ENCODE assay signal across 14 mouse cellular contexts in genomic region chr3:153801541-153801940, GRCm38 (mm10). TPM values are rescaled to one million over a fixed set of nuclear protein-coding genes. Genes with fewer than 3 reads are reported as not detected.
"Had no signal": no experiment of that assay in that cellular context is flagged by ENCODE, and none has a peak within 500 bp of the region (broad histone marks: within the 10 kb centered on the region; RNA-seq: fewer than 3 reads in every experiment).

No protein-coding gene starts in this region.

- H3K9me3 ChIP-seq: limb, embryonic 10.5 days; midbrain, embryonic 13.5 days; stomach, embryonic 15.5 days had no signal

- H3K4me1 ChIP-seq: stomach, embryonic 15.5 days had no signal

- ATAC-seq: lung, postnatal 0 days; midbrain, embryonic 13.5 days had no signal

- DNase-seq: kidney, adult 8-10 months; kidney, postnatal 25 days; lung, adult 2 months; lung, postnatal 36 days; right cerebral cortex, postnatal 25 days; spleen, adult 18-20 months; thymus, postnatal 36 days had no signal

- H3K36me3 ChIP-seq: limb, embryonic 10.5 days; midbrain, embryonic 13.5 days; stomach, embryonic 15.5 days had no signal

- H3K9ac ChIP-seq: midbrain, embryonic 13.5 days; stomach, embryonic 15.5 days had no signal

- H3K4me3 ChIP-seq: left cerebral cortex, adult 2 months; limb, embryonic 10.5 days; midbrain, embryonic 13.5 days; stomach, embryonic 15.5 days had no signal

- H3K4me2 ChIP-seq: midbrain, embryonic 13.5 days; stomach, embryonic 15.5 days had no signal

- H3K27ac ChIP-seq: left cerebral cortex, adult 2 months; midbrain, embryonic 13.5 days; stomach, embryonic 15.5 days had no signal

- H3K27me3 ChIP-seq: midbrain, embryonic 13.5 days; stomach, embryonic 15.5 days had no signal

RNA-seq across cellular contexts. Expression of gene Asb17, which starts 42.5 kb away (rescaled TPM):
- total RNA-seq: left cerebral cortex, adult 2 months; left cerebral cortex, postnatal 14 days had no signal
- polyA plus RNA-seq: lung, adult 2 months; lung, postnatal 0 days; midbrain, embryonic 13.5 days; thymus, postnatal 0 days had no signal
